Mouse (Mus musculus) liver, embryonic 13.5 days (tissue): Measurements from ENCODE around the gene Shroom3. TPM values are rescaled to one million over a fixed set of nuclear protein-coding genes. Genes with fewer than 3 reads are reported as not detected.

Experiments
- ATAC-seq: fragments of 200-750 bp; cut with Nextera tagmentation; 2 replicates; pipeline ENCODE4 v1.8.0; 2017; ENCODE audit warnings: low read depth, mild to moderate bottlenecking, moderate number of reproducible peaks, moderate library complexity
- DNase-seq: peaks from one replicate; pipeline ENCODE4 v3.0.0; 2022
- H3K27ac ChIP-seq: fragments of 300-500 bp; sonication (generic); 2 replicates; pipeline ENCODE4 v1.5.1; 2015; ENCODE audit warnings: moderate library complexity, mild to moderate bottlenecking, inconsistent platforms
- H3K27me3 ChIP-seq: fragments of 300-500 bp; sonication (generic); 2 replicates; pipeline ENCODE4 v1.6.1; 2015; ENCODE audit warnings: mild to moderate bottlenecking, inconsistent platforms
- H3K36me3 ChIP-seq: fragments of 300-500 bp; sonication (generic); 2 replicates; pipeline ENCODE4 v1.6.1; 2015; ENCODE audit warnings: mild to moderate bottlenecking, inconsistent platforms
- H3K4me1 ChIP-seq: fragments of 300-500 bp; sonication (generic); replicated peaks from 2 replicates; pipeline ENCODE4 v1.6.1; 2015; ENCODE audit warnings: inconsistent platforms
- H3K4me2 ChIP-seq: fragments of 300-500 bp; sonication (generic); 2 replicates; pipeline ENCODE4 v1.6.1; 2015; ENCODE audit warnings: inconsistent platforms, mild to moderate bottlenecking, moderate library complexity
- H3K4me3 ChIP-seq: fragments of 300-500 bp; sonication (generic); replicated peaks from 2 replicates; pipeline ENCODE4 v1.5.1; 2015; ENCODE audit warnings: mild to moderate bottlenecking, inconsistent platforms
- H3K9ac ChIP-seq: fragments of 300-500 bp; sonication (generic); 2 replicates; pipeline ENCODE4 v1.6.1; 2015; ENCODE audit warnings: mild to moderate bottlenecking, inconsistent platforms
- H3K9me3 ChIP-seq: fragments of 300-500 bp; sonication (generic); replicated peaks from 2 replicates; pipeline ENCODE4 v1.6.1; 2016; ENCODE audit warnings: inconsistent platforms
- WGBS: fragments of 180-500 bp; shearing (Covaris S2); methylation state at CpG from one replicate; pipeline ENCODE4 v1.1.7; 2015; ENCODE audit not compliant: insufficient replicate concordance; 5-methylcytosine and 5-hydroxymethylcytosine counted together
- polyA plus RNA-seq: library from polyadenylated mRNA; unstranded; fragments of >200 nt; fragmentation: Nextera tagmentation; extraction: Ambion mirVana; gene quantifications from 2 replicates; pipeline ENCODE4 v1.2.1, GENCODE M21; 2015

Gene Shroom3
- polyA plus RNA-seq, 1 experiment from 2014 or later = 0.20 TPM

GRCm38 (mm10) chr5:92698837-92699529 lies 15.7 kb downstream of the Shroom3 start:
- H3K9ac ChIP-seq = no peak overlapping the region
- ATAC-seq (no peak), DNase-seq (no peak)
- H3K27ac ChIP-seq = no peak overlapping the region
- no peaks in the 10 kb centered on the region for H3K9me3 ChIP-seq
- no peak overlapping the region for H3K4me2 ChIP-seq
- H3K4me3 ChIP-seq = no peak overlapping the region
- WGBS = 30% methylated on average over 17 of the region's 17 CpGs
- no peaks in the 10 kb centered on the region for H3K4me1 ChIP-seq
- H3K27me3 ChIP-seq = peaks cover 8% of the 10 kb centered on the region; the same call in 1 of the 2 replicates
- no peaks in the 10 kb centered on the region for H3K36me3 ChIP-seq

GRCm38 (mm10) chr5:92701750-92702149 lies 18.5 kb downstream of the Shroom3 start:
- Histone ChIP-seq H3K27ac (no peak overlapping the region), H3K9me3 (no peaks in the 10 kb centered on the region), H3K27me3 (peaks cover 8% of the 10 kb centered on the region; the same call in 1 of the 2 replicates), H3K4me3 (no peak overlapping the region), H3K4me2 (no peak overlapping the region), H3K9ac (no peak overlapping the region), H3K4me1 (no peaks in the 10 kb centered on the region), H3K36me3 (no peaks in the 10 kb centered on the region)
- DNase-seq (no peak), ATAC-seq (no peak)
- 54% methylated on average over 11 of the region's 11 CpGs for WGBS

GRCm38 (mm10) chr5:92703671-92704070 lies 20.4 kb downstream of the Shroom3 start:
- no peaks in the 10 kb centered on the region for H3K4me1 ChIP-seq
- WGBS = 74% methylated on average over 8 of the region's 8 CpGs
- peaks cover 4% of the 10 kb centered on the region; the same call in 1 of the 2 replicates for H3K27me3 ChIP-seq
- no peak overlapping the region for H3K27ac ChIP-seq
- no peak overlapping the region for H3K9ac ChIP-seq
- H3K36me3 ChIP-seq = no peaks in the 10 kb centered on the region
- H3K9me3 ChIP-seq = no peaks in the 10 kb centered on the region
- ATAC-seq (no peak), DNase-seq (no peak)
- H3K4me2 ChIP-seq = no peak overlapping the region
- H3K4me3 ChIP-seq = no peak overlapping the region

DNA sequence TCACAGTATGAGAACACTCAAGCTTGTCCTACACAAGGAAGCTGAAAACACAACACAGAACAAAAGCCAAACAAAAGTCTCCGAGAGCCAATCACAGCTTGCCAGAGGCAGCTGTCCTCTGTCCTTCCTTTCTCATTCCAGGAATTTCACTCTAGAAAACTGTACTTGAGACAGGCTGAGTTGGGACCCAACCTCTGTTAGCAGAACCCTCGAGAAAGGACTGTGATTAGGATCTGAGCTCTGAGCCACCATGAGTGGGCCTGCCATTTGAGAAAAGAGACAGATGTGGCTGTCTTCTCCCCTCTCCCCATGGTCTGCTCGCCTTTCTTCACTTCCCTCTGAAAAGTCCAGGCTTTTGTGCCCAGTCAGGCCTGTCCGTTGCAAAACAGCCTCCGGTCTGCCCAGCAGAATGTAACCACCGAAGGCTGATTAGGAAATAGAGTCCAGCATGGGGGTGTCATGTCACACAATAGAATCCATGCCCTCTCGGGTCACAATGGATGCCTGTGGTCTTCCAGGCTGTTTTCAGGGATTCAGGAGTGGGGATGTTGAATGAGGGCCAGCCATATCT lies 24.8 kb downstream of the Shroom3 start:
- WGBS = 39% methylated on average over 7 of the region's 7 CpGs
- Histone ChIP-seq H3K9me3 (no peaks in the 10 kb centered on the region), H3K27ac (no peak overlapping the region), H3K27me3 (no peaks in the 10 kb centered on the region), H3K4me3 (no peak overlapping the region), H3K4me1 (no peaks in the 10 kb centered on the region), H3K4me2 (no peak overlapping the region), H3K36me3 (no peaks in the 10 kb centered on the region), H3K9ac (no peak overlapping the region)
- no peak for ATAC-seq
- no peak for DNase-seq

- Histone ChIP-seq H3K9ac (no peak overlapping the region), H3K4me3 (no peak overlapping the region), H3K9me3 (no peaks in the 10 kb centered on the region), H3K36me3 (no peaks in the 10 kb centered on the region), H3K27me3 (no peaks in the 10 kb centered on the region), H3K4me1 (no peaks in the 10 kb centered on the region), H3K4me2 (no peak overlapping the region), H3K27ac (no peak overlapping the region)
- 67% methylated on average over 8 of the region's 8 CpGs for WGBS
- no peak for ATAC-seq
- no peak for DNase-seq
Measured at GRCm38 (mm10) chr5:92710779-92711178, 27.5 kb downstream of the Shroom3 start.

DNA sequence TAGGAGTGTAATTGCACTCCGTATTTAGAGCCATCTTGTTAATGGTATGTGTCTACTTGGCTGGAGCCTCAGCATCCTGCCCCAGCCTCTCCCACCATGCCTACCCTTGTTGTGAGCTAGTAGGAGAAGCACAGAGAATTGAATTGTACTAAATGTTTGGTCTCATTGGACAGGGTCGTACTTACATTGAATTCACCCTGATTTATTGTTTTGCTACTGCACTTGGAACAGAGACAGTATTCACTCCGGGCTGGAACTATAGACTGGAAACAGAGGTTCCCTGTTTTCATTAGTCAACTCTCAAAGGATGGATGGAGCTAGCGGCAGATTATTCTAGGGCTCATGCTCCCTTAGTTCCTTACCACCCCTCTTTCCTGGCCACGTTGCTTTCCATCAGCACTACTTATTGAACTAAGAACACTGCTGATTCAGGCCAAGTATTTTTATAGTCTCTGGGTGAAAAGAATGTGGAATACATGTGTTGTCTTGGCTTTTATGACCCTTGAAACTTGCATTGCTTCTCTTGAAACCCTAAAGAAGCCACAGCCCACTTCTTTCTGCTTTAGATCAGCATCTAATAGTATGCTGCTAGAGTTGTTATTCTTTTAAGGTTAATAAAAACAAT lies 28.5 kb downstream of the Shroom3 start:
- DNase-seq = no peak
- H3K4me2 ChIP-seq = no peak overlapping the region
- H3K4me1 ChIP-seq = no peaks in the 10 kb centered on the region
- no peak overlapping the region for H3K9ac ChIP-seq
- no peaks in the 10 kb centered on the region for H3K27me3 ChIP-seq
- no peaks in the 10 kb centered on the region for H3K36me3 ChIP-seq
- no peaks in the 10 kb centered on the region for H3K9me3 ChIP-seq
- no peak overlapping the region for H3K27ac ChIP-seq
- WGBS = 63% methylated on average over 5 of the region's 5 CpGs
- ATAC-seq = no peak
- H3K4me3 ChIP-seq = no peak overlapping the region

DNA sequence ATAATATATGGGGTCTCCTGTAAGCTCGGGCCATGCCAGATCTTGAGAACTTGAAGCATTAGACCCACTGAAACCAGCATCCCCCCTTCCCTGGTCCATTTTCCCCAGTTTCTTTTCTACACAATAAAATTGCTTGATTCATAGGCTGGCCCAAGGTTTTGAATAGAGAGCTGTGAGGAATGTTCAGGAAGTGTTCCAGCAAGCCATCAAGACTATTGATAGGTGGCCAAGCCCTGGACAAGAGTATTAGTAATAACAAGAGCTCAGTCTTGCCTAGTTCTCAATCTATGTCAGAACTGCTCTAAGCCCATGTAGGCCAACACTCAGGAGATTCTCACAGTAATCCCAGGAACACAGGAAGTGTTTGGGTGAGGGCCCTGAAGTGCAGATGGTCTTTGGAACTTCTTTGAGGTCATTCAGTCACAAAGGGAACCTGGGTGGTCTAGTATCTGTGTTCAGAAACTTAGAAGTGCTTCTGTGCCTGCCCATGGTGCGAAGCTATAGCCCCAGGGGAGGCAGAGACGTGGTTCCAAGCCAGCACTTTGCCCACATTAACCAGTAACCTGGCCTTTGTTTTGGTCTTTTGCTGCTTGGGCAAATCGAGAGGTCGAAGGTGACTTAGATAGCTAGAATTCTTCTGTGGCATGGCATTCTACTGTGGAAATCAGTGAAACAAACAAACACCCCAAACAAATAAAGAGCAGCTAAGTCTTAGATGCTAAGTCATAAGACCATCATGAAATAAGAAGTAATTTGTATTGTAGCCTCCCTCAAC lies 29.6 kb downstream of the Shroom3 start:
- Histone ChIP-seq H3K9me3 (no peaks in the 10 kb centered on the region), H3K36me3 (no peaks in the 10 kb centered on the region), H3K4me2 (no peak overlapping the region), H3K4me3 (no peak overlapping the region), H3K9ac (no peak overlapping the region), H3K4me1 (no peaks in the 10 kb centered on the region), H3K27me3 (no peaks in the 10 kb centered on the region), H3K27ac (no peak overlapping the region)
- no peak for DNase-seq
- 59% methylated on average over 5 of the region's 5 CpGs for WGBS
- no peak for ATAC-seq

DNA sequence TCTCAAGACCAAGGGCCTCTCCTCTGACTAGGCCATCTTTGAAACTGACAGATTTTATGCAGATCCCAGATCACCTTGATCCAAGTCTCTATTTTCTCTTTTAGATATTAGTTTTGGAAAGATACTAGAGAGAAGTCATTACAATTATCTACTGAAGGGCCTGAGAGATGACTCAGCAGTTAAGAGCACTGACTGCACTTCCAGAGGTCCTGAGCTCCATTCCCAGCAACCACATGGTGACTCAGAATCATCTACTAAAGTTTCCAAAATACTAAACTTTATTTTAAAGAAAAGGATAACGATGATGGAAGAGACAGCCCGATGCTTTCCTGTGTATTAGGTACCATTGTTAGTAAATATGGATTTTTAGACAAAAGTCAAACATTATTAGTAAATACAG lies 31.7 kb downstream of the Shroom3 start:
- Histone ChIP-seq H3K4me1 (no peaks in the 10 kb centered on the region), H3K4me3 (no peak overlapping the region), H3K27me3 (no peaks in the 10 kb centered on the region), H3K36me3 (no peaks in the 10 kb centered on the region), H3K4me2 (no peak overlapping the region), H3K9me3 (no peaks in the 10 kb centered on the region), H3K9ac (no peak overlapping the region), H3K27ac (no peak overlapping the region)
- 57% methylated on average over 2 of the region's 2 CpGs for WGBS
- no peak for ATAC-seq
- no peak for DNase-seq

GRCm38 (mm10) chr5:92715319-92715718 lies 32.1 kb downstream of the Shroom3 start:
- no peak overlapping the region for H3K9ac ChIP-seq
- no peaks in the 10 kb centered on the region for H3K27me3 ChIP-seq
- ATAC-seq = no peak
- no peak overlapping the region for H3K4me2 ChIP-seq
- no peak overlapping the region for H3K4me3 ChIP-seq
- no peak overlapping the region for H3K27ac ChIP-seq
- DNase-seq = no peak
- WGBS = 64% methylated on average over 11 of the region's 11 CpGs
- H3K9me3 ChIP-seq = no peaks in the 10 kb centered on the region
- no peaks in the 10 kb centered on the region for H3K4me1 ChIP-seq
- H3K36me3 ChIP-seq = no peaks in the 10 kb centered on the region

DNA sequence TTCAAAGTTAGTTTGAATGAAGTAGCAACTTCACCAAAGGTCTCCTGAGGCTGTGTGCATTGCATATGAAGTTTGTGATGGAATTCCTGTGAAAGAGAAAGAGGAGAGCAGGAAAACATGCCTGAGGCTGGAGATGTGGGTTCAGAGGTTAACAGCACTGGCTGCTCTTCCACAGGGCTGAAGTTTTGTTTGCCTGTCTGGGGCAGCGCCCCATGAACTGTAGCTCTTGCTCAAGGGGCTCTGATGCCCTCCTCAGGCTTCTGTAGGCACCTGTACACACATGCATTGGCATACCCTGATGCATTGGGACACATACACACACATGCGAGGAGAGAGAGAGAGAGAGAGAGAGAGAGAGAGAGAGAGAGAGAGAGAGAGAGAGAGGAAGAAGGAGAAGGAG lies 32.7 kb downstream of the Shroom3 start:
- Histone ChIP-seq H3K9me3 (no peaks in the 10 kb centered on the region), H3K4me2 (no peak overlapping the region), H3K36me3 (no peaks in the 10 kb centered on the region), H3K9ac (no peak overlapping the region), H3K4me1 (no peaks in the 10 kb centered on the region), H3K4me3 (no peak overlapping the region), H3K27ac (no peak overlapping the region), H3K27me3 (no peaks in the 10 kb centered on the region)
- 49% methylated on average over 2 of the region's 2 CpGs for WGBS
- DNase-seq (no peak), ATAC-seq (no peak)

GRCm38 (mm10) chr5:92717666-92718360 lies 34.6 kb downstream of the Shroom3 start:
- Histone ChIP-seq H3K36me3 (no peaks in the 10 kb centered on the region), H3K9ac (no peak overlapping the region), H3K4me1 (no peaks in the 10 kb centered on the region), H3K4me2 (no peak overlapping the region), H3K4me3 (no peak overlapping the region), H3K27ac (no peak overlapping the region), H3K27me3 (no peaks in the 10 kb centered on the region), H3K9me3 (no peaks in the 10 kb centered on the region)
- 46% methylated on average over 3 of the region's 3 CpGs for WGBS
- DNase-seq (no peak), ATAC-seq (no peak)
